Mouse (Mus musculus) kidney, adult 2 months (tissue): ENCODE results near the gene H2-Ab1. TPM values are rescaled to one million over a fixed set of nuclear protein-coding genes. Genes with fewer than 3 reads are reported as not detected.
A peak's percentile ranks its signal among the peaks of the same experiment; 100 is the strongest.

Experiments used
- DNase-seq: peaks from one replicate; pipeline ENCODE4 v3.0.0; 2021
- H3K27ac ChIP-seq: fragments of 200-500 bp; 2 replicates; pipeline ENCODE4 v1.5.1; 2012; ENCODE audit warnings: low read depth, low read length, control low read depth, inconsistent platforms; ENCODE audit not compliant: insufficient read depth
- H3K27me3 ChIP-seq: fragments of 200-500 bp; replicated peaks from 2 replicates; pipeline ENCODE4 v1.6.1; 2012; ENCODE audit warnings: mild to moderate bottlenecking, moderate library complexity, low read length, inconsistent platforms; ENCODE audit not compliant: control insufficient read depth, insufficient read depth
- H3K36me3 ChIP-seq: fragments of 200-500 bp; 2 replicates; pipeline ENCODE4 v1.6.1; 2012; ENCODE audit warnings: mild to moderate bottlenecking, moderate library complexity, low read length, inconsistent platforms; ENCODE audit not compliant: control insufficient read depth, insufficient read depth
- H3K4me1 ChIP-seq: fragments of 200-500 bp; 2 replicates; pipeline ENCODE4 v1.6.1; 2011; ENCODE audit warnings: low read length; ENCODE audit not compliant: control insufficient read depth, insufficient read depth
- H3K4me3 ChIP-seq: fragments of 200-500 bp; 2 replicates; pipeline ENCODE4 v1.5.1; 2011; ENCODE audit warnings: mild to moderate bottlenecking, low read depth, low read length, control low read depth; ENCODE audit not compliant: insufficient read depth
- CTCF ChIP-seq: fragments of 200-500 bp; conservative IDR thresholded peaks from 2 replicates; pipeline ENCODE4 v1.5.1; 2011; ENCODE audit warnings: low read depth, mild to moderate bottlenecking, control low read depth, low read length, moderate library complexity, mixed read lengths; ENCODE audit not compliant: insufficient read depth, insufficient read length
- POLR2A ChIP-seq: fragments of 200-500 bp; IDR thresholded peaks from one replicate; pipeline ENCODE4 v1.6.1; 2011; ENCODE audit warnings: low read depth, low read length, control low read depth
- WGBS: fragments of 180-500 bp; shearing (Covaris S2); methylation state at CpG from one replicate; pipeline ENCODE4 v1.1.7; 2018; 5-methylcytosine and 5-hydroxymethylcytosine counted together
- polyA plus RNA-seq: library from polyadenylated mRNA; depleted of rRNA; stranded (reverse); fragments of >200 nt; gene quantifications from 2 replicates; pipeline ENCODE4 v1.2.3, GENCODE M21; 2012

Gene H2-Ab1
- polyA plus RNA-seq, 1 experiment, result 490 TPM

DNA sequence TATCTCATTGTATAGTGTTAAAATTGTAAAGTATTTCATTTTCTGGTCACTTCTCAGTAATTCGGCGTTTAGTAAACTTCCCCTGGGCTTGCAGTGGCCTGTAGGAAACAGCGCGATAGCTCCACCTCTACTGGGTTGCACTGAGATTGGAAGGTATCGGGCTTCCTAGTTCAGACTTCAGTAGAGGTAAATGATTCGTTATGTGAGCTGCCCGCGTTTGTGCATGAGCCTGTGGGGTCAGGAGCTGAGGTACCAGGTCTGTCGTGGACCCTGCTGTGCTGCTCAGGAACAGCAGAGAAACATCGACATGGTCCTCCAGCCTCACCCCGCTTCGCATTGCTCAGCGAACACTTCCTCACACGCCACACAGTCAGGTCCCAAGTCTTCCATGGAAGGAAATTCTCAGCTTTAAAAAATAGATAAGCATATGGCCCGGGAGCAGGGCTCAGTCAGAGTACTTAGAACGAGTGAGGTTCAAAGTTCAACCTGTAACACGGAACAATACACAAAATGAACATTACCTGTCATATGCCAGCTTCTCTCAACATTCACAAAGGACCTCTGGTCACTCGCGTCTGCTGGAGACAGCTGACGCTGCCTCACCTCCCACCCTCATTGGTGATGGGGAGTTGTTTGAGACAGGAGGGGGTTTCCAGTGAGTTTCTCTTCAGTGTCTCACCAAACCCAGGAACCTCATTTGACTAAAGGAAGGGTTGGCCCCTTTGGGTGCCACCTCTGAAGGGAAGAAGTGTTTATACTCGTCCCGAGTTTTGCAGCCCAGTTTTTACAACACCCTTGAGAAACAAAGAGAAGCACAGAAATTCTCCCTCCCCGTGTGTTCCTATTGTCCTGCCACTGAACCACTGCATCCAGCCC lies 43.4 kb downstream of the H2-Ab1 start:
- TF ChIP-seq CTCF (no peak), POLR2A (no peak)
- no peak overlapping the region for H3K27ac ChIP-seq
- H3K36me3 ChIP-seq, result no peaks in the 10 kb centered on the region
- peaks cover 3% of the 10 kb centered on the region; the same call in 1 of the 2 replicates for H3K4me1 ChIP-seq
- 61% methylated on average over 23 of the region's 23 CpGs for WGBS
- DNase-seq, result no peak
- H3K4me3 ChIP-seq, result no peak overlapping the region
- no peaks in the 10 kb centered on the region for H3K27me3 ChIP-seq

DNA sequence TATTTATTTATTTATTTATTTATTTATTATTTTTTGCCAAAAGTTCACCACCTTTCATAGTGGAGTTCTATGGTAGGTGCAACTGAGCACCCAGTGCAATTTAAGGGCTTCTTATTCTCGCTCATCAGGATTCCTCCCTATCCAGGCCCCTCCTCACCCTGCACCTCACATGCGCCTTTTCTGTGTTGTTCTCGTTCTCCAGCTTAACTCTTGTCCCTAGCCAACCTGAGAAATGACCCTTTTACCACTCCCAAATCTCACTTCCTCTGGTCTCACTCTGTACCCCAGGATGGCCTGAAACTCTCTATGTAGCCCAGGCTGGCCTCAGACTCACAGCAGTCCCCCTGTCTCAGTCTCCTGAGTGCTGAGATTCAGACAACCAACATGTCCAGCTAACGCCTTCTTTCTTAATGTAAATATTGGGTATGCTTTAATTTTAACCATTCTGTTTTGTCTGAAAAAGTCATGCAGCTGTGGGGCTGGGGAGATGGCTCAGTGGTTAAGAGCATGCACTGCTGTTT lies 44.2 kb downstream of the H2-Ab1 start:
- Histone ChIP-seq H3K4me1 (no peaks in the 10 kb centered on the region), H3K27me3 (no peaks in the 10 kb centered on the region), H3K27ac (no peak overlapping the region), H3K36me3 (no peaks in the 10 kb centered on the region), H3K4me3 (no peak overlapping the region)
- TF ChIP-seq POLR2A (no peak), CTCF (no peak)
- 88% methylated on average over 4 of the region's 4 CpGs for WGBS
- DNase-seq, result no peak

DNA sequence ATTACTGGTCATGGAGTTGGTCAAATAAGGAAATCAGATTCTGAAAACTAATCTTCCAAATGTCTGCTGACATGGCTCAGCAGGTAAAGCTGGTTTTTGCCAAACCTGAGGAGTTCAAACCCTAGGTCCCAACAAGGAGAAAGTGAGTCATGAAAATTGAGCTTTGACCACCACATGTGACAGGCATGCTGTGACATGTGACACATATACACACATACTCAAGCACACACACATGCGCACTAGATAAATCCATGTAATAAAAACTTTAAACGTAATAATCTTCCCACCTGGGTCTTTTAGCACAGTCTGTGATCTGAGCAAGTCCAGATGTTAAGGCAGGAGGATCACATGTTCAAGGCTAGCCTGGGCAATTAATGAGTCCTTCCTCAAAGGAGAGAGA lies 46.3 kb downstream of the H2-Ab1 start:
- no peak overlapping the region for H3K27ac ChIP-seq
- H3K4me1 ChIP-seq, result no peaks in the 10 kb centered on the region
- 86% methylated on average over 2 of the region's 2 CpGs for WGBS
- no peaks in the 10 kb centered on the region for H3K36me3 ChIP-seq
- H3K4me3 ChIP-seq, result no peak overlapping the region
- no peaks in the 10 kb centered on the region for H3K27me3 ChIP-seq
- DNase-seq, result no peak
- TF ChIP-seq POLR2A (no peak), CTCF (no peak)

DNA sequence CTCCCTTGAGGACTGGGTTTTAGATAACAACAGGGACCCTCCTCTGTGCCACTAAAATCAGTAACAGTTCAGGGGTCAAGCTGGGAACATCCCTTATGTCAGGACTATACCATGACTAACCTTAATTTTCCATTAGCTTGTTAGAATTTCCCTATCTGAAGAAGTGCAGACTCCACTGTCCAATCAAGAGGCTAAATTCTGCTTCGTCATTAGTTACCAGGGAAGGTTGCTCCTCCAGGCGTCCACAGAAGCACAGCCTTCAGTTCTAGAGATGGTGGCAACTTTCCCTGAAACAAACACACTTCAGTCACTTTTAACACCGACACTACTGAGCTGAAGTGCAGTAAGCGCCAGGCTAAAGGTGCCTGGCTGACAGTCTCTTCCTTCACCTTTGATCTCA lies 47.3 kb downstream of the H2-Ab1 start:
- Histone ChIP-seq H3K27me3 (no peaks in the 10 kb centered on the region), H3K36me3 (no peaks in the 10 kb centered on the region), H3K4me3 (no peak overlapping the region), H3K27ac (peak overlapping the region; percentile 10; the same call in 1 of the 2 replicates), H3K4me1 (no peaks in the 10 kb centered on the region)
- 11% methylated on average over 4 of the region's 4 CpGs for WGBS
- no peak for TF ChIP-seq POLR2A
- TF ChIP-seq CTCF, result no peak
- peak; percentile 89 for DNase-seq

DNA sequence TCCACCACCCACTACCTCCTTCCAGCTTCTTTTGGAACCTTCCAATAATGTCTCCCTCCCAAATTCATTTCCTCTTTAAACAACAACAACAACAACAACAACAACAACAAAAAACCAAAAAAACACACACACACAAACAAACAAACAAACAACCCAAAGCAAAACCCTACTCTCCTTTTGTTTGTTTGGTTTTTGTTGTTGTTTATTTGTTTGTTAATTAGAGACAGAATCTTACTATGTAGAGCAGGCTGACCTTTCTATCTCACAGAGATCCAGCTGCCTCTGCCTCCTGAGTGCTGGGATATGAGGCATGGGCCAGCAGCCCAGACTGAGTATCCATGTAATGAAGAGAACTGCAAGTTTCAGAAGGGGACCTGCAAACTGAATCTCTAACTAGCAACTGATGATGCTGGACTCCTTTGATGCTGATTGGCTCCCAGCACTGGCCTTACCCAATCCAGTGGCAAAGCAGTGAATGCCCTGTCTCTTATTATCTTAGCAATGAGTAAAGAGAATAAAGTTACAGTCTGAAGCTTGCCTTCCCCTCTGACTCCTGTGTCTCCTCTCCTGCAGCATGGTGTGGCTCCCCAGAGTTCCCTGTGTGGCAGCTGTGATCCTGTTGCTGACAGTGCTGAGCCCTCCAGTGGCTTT lies 48.0 kb downstream of the H2-Ab1 start, which contains the start of gene H2-Eb1:
Gene H2-Eb1 (plus strand): TSS at position 488 of the 651 bp plus-strand sequence.
- Histone ChIP-seq H3K36me3 (no peaks in the 10 kb centered on the region), H3K4me3 (peak within 1 kb of the TSS; percentile 21), H3K27me3 (no peaks in the 10 kb centered on the region), H3K4me1 (no peaks in the 10 kb centered on the region), H3K27ac (no peak within 1 kb of the TSS)
- TF ChIP-seq CTCF (no peak), POLR2A (no peak)
- DNase-seq, result peak; percentile 94

DNA sequence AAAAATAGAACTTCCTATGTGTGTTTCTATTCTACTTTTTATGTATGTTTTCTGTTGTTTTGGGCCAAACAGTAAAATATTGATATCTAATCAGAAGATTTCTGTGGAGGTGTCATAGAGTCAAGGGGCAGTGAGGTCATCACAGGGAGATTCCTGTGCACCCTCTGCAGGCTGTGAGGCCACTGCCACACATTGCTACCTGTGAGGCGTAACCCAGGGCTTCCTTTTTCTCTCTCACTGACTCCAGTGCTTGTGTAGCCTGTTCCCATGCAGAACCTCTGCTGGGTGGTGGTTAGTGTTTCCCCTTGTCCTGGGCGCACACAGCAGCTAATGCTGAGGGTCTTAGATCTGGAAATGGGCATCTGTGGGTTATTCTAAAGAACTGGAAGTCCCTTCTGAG lies 48.9 kb downstream of the H2-Ab1 start:
- Histone ChIP-seq H3K27ac (no peak overlapping the region), H3K27me3 (no peaks in the 10 kb centered on the region), H3K4me1 (no peaks in the 10 kb centered on the region), H3K4me3 (no peak overlapping the region), H3K36me3 (no peaks in the 10 kb centered on the region)
- TF ChIP-seq CTCF (no peak), POLR2A (no peak)
- 80% methylated on average over 2 of the region's 2 CpGs for WGBS
- DNase-seq, result no peak

DNA sequence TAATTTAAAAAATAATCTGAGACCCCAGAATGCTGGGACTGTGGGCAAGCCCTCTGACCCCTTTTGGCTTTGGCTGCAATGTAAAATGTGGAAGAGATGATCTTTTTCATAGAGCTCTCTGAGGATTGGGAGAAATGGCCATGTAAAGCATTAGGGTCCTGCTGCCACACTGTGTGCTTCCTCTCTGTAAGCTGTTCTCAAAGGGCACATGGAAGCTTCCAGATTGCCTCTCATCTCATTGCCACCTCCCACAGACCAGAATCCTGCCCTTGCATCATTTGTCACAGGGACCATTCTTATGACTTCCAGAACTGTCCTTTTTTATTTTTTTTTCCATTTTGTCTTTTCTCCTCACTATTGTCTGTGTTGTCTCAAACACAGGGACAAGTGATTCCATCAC lies 49.7 kb downstream of the H2-Ab1 start:
- H3K36me3 ChIP-seq, result no peaks in the 10 kb centered on the region
- DNase-seq, result no peak
- H3K27ac ChIP-seq, result no peak overlapping the region
- no peaks in the 10 kb centered on the region for H3K27me3 ChIP-seq
- H3K4me1 ChIP-seq, result no peaks in the 10 kb centered on the region
- TF ChIP-seq CTCF, result no peak
- no peak for TF ChIP-seq POLR2A
- H3K4me3 ChIP-seq, result no peak overlapping the region
